Mouse (Mus musculus): Measurements from ENCODE around the gene Tmem178.
A peak's percentile ranks its signal among the peaks of the same experiment; 100 is the strongest.

Tmem178 gene

DNA sequence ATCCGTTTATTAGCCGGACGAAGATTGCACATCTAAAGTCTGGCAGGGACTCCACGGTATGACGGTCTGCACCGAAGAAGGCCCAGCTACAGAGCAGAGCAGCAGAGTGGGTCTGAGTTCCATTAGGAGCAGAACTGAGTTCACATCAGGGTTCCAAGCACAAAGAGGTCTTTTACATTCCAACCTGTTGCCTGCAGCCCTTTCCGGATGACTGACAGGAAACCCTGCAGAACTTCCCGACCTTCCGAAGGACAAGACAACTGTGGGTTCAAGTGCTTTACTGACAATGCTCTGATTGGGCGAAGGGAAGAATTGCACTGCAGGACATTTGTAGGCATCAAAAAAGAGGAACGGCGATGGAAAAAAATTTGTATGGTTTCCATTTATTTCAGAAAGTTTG is 56.6 kb downstream of the Tmem178 start:
- no peak for DNase-seq

DNA sequence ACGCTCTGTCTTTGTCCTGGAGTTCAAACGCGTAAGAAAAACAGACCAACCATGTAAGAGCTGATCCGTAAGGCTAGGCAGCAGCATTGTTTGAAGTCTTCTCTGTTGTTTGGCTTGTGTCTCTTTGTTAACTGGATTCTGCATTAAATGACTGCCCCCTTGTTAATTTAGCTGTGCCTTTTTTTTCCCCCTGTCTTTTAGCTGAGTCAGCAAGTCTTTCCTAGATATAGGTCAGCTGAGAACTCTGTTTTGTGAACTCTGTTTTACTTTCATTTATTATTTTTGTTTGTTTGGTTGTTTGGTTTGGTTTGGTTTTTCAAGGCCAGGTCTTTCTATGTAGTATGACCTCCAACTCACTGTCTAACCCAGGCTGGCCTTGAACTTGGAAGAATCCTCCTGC is 57.2 kb downstream of the Tmem178 start:
- DNase-seq = no peak

DNA sequence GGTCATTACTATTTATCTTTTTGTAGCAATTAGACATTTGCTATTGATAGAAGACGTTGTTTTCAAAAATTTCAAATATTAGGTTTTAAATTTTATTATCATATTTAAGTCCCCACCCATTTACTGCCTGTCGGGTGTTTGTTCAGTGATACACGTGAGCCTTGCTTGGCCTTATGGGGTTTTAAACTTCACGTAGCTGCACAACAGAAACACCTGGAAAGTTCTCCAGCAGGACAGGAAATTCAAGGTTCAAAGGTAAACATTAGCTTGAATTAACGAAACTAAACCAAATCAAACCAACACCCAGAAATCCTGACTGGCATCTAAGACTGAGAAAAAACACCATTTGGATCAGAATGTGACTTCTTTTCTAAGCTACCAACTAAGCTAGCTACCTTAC is 57.7 kb downstream of the Tmem178 start:
- DNase-seq = no peak

- DNase-seq = no peak
Measured at GRCm38 (mm10) chr17:81004454-81004853, 60.0 kb downstream of the Tmem178 start.

- DNase-seq = no peak
Measured at GRCm38 (mm10) chr17:81005292-81005691, 60.9 kb downstream of the Tmem178 start.

DNA sequence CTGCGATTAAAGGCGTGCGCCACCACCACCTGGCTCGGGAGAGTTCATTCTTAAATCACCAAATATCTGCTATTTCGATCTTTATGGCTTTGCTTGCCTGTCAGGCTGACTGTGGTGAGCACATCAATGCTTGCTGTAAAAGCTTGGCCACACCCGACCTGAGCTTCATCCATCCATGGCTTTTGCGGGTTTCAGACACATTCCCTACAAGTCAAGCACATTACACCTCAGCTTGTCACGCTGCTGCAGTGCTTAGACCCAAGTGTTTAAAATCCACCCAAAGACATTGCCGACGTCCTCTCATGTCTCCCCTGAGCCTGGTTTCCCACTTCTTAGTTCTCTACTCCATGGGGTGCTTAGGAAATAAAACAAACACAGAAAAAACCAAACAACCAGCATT is 64.7 kb downstream of the Tmem178 start:
- no peak for DNase-seq

GRCm38 (mm10) chr17:81010199-81010598 is 65.8 kb downstream of the Tmem178 start:
- DNase-seq = peak; percentile 17

- peak; percentile 35 for DNase-seq
Measured at GRCm38 (mm10) chr17:81010844-81011685, 66.6 kb downstream of the Tmem178 start.

- peak; percentile 82 for DNase-seq
Measured at GRCm38 (mm10) chr17:81015814-81016447, 71.5 kb downstream of the Tmem178 start.

GRCm38 (mm10) chr17:81017132-81017531 is 72.7 kb downstream of the Tmem178 start:
- DNase-seq = peak; percentile 51

DNA sequence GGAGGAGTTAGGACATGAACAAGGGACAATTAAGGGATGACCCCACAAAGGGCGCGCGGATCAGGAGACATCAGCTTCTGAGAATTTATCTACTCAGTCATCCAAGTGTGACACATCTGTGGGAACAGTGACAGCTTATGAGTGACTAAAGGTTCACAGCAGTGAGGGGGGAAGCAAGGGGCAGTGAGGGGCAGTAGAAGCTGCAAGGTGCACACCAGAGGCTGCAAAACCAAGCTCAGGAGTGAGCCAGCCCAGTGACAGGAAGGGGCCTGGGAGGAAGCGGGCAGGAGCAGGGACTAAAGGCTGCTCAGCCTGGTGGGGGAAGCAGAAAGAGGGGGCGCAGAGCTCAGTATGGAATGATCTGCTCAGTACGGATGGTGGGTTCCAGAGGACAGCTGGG is 82.9 kb downstream of the Tmem178 start:
- DNase-seq = no peak

GRCm38 (mm10) chr17:81031830-81032442 is 87.5 kb downstream of the Tmem178 start:
- no peak for DNase-seq

DNA sequence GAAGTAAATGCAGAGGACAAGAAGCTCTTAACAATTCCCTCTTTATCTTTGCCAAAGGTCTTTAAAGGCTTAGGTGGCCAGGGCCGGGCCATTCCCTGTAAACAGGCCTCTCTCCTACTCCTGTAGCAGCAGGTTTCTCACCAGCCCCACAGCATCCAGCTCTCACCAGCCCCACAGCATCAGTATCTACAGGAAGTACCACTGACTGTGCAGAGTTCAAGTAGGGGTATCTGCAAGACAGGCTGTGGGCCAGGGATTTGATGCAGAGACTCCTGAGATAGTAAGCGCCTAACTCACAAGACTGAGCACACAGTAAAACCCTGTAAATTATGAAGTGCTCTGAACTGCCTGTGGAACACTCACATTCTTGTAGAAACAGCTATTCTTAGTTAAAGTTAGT is 88.5 kb downstream of the Tmem178 start:
- no peak for DNase-seq

GRCm38 (mm10) chr17:81035354-81035753 is 90.9 kb downstream of the Tmem178 start:
- DNase-seq = no peak

GRCm38 (mm10) chr17:81038707-81039408 is 94.4 kb downstream of the Tmem178 start:
- no peak for DNase-seq

GRCm38 (mm10) chr17:81041662-81042061 is 97.2 kb downstream of the Tmem178 start:
- DNase-seq = no peak

DNA sequence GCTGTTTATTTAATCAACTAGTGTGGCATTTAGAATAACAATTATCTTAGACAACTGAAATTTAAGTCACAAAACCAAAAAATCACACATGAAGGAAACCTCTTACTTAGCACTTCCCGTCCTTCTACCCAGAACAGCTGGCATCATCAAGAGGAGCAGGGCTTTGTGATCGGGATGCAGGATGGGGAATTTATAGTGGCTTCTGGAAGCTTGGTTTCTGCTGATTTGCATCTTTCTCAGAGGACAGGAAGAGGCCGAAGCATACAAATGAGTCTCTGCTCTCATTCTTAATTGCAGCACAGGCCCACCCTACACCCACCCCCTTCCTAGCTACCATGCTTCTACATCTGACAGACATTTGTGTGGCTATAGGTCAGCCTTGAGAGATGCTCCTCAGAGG is 99.9 kb downstream of the Tmem178 start:
- DNase-seq = no peak

DNA sequence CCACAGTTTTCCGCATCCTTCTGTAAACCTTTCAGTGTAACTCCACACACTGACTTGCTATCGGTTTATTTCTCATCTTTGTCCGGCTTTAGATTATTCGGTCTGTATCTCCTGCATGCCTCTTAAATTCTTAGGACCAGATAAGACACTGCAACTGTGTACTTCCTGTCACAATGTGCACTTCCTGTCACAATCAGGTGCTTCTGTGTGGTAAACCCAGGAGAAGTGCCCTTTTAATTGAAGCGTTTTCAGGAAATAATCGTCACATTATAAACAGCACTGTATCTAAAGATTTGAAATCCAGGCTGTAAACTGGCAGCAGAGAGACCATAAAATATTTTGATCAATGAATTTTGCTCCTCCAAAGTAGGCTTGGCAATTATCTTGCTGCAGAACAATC is 100.7 kb downstream of the Tmem178 start:
- DNase-seq = no peak

DNA sequence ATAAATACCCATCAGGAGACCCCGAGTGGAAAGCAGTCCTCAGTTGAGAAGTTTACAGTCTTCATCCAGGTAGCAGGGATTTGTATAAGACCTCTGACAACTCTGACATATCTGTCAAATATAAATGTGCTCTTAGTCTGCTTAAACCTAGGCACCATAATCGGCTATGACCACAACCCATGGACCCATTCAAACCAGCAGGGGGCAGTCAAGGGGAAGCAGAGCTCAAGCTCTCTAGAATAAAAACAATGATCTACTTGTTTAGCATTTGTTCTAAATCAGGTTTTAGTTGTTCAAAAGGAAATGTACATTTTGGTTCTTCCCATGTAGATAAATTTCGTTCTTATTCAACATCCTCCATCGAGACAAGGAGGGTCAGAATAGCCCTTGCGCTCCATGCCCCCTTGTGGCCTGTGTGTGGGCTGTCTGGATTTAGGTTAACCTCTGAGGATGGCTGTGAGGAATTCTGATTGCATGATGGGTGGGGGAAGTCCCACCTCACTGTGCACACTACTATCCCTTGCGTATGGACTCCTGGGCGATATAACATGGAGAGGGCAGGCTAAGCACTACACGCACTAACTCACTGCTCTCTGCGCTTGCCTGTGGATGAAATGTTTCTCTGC is 101.2 kb downstream of the Tmem178 start:
- DNase-seq = peak; percentile 24

GRCm38 (mm10) chr17:81047930-81048564 is 103.6 kb downstream of the Tmem178 start:
- no peak for DNase-seq

All from cerebellum, adult 9-10 months (tissue).